Mouse (Mus musculus): Measurements from ENCODE around the gene Naa50. TPM values are rescaled to one million over a fixed set of nuclear protein-coding genes. Genes with fewer than 3 reads are reported as not detected.

Naa50 gene
- polyA plus RNA-seq (2012; rRNA removed) = 4.8 and 6.8 TPM in 2 replicates

GRCm38 (mm10) chr16:44139536-44140185 is at the start of gene Naa50, which contains the start of gene Atp6v1a:
Gene Naa50 (plus strand): TSS chr16:44139830.
Gene Atp6v1a (minus strand): TSS chr16:44139705.

GRCm38 (mm10) chr16:44173155-44173941 is 33.7 kb downstream of the Naa50 start, which contains the start of gene Usf3:
Gene Usf3 (plus strand): TSS chr16:44173246.

Other genes with a start within 250 kb of the Naa50 start
- gene Qtrt2, start 213.0 kb upstream of the Naa50 start, polyA plus RNA-seq (2012; rRNA removed) = 2.0 and 3.5 TPM in 2 replicates
- gene Zdhhc23, start 160.0 kb upstream of the Naa50 start, polyA plus RNA-seq (2012; rRNA removed) = 1.4 and 1.8 TPM in 2 replicates
- 0.10 and 0.15 TPM in 2 replicates for gene Gramd1c, start 76.5 kb upstream of the Naa50 start, polyA plus RNA-seq (2012; rRNA removed)
- 3.1 and 4.6 TPM in 2 replicates for gene Atp6v1a, start 125 bp upstream of the Naa50 start, polyA plus RNA-seq (2012; rRNA removed)
- 2.7 and 4.5 TPM in 2 replicates for gene Usf3, start 33.4 kb downstream of the Naa50 start, polyA plus RNA-seq (2012; rRNA removed)
- gene Sidt1, start 193.4 kb downstream of the Naa50 start, polyA plus RNA-seq (2012; rRNA removed) = 6.4 and 8.7 TPM in 2 replicates
- gene Spice1, start 207.3 kb downstream of the Naa50 start, polyA plus RNA-seq (2012; rRNA removed) = 1.5 and 3.0 TPM in 2 replicates

Data from stomach, adult 2 months (tissue).